Mouse (Mus musculus) G1E (cell line): ENCODE data around the gene Nefh.

Experiments used
- CTCF ChIP-seq: IDR thresholded peaks from 2 replicates; pipeline ENCODE4 v1.5.1; 2012; ENCODE audit warnings: low read depth, low read length, inconsistent platforms, mixed read lengths
- POLR2AphosphoS5 ChIP-seq: IDR thresholded peaks from 2 replicates; pipeline ENCODE4 v1.6.1; 2012; ENCODE audit warnings: low read depth, low read length, inconsistent platforms; ENCODE audit not compliant: insufficient replicate concordance
- TAL1 ChIP-seq: conservative IDR thresholded peaks from 2 replicates; pipeline ENCODE4 v1.6.1; 2012; ENCODE audit warnings: low read depth, low read length, inconsistent platforms, mixed read lengths

- no peak for TF ChIP-seq TAL1
- TF ChIP-seq CTCF: no peak
- no peak for TF ChIP-seq POLR2AphosphoS5
Measured at GRCm38 (mm10) chr11:4953401-4953800, 5.5 kb upstream of the Nefh start.
